Mouse (Mus musculus) lung, embryonic 14.5 days (tissue): ENCODE results near the gene Gm9936. TPM values are rescaled to one million over a fixed set of nuclear protein-coding genes. Genes with fewer than 3 reads are reported as not detected.
A peak's percentile ranks its signal among the peaks of the same experiment; 100 is the strongest.
"Not testable (repeated sequence)": the region's sequence is repeated elsewhere in the genome, so short reads cannot be mapped to it uniquely, and the experiment has no call there.

Source experiments
- ATAC-seq: fragments of 200-750 bp; cut with Nextera tagmentation; 2 replicates; pipeline ENCODE4 v1.8.0; 2017; ENCODE audit warnings: mild to moderate bottlenecking, moderate TSS enrichment, moderate library complexity; ENCODE audit not compliant: insufficient read depth
- DNase-seq: peaks from one replicate; pipeline ENCODE4 v3.0.0-alpha.2; 2015
- H3K27ac ChIP-seq: fragments of 300-500 bp; sonication (generic); 2 replicates; pipeline ENCODE4 v1.5.1; 2014; ENCODE audit warnings: low read depth, mild to moderate bottlenecking, moderate library complexity
- H3K27me3 ChIP-seq: fragments of 300-500 bp; sonication (generic); 2 replicates; pipeline ENCODE4 v1.6.1; 2014; ENCODE audit warnings: low read length, control low read depth; ENCODE audit not compliant: insufficient read depth
- H3K36me3 ChIP-seq: fragments of 300-500 bp; sonication (generic); 2 replicates; pipeline ENCODE4 v1.6.1; 2014; ENCODE audit warnings: control low read depth; ENCODE audit not compliant: insufficient read depth
- H3K4me1 ChIP-seq: fragments of 300-500 bp; sonication (generic); 2 replicates; pipeline ENCODE4 v1.6.1; 2014; ENCODE audit warnings: antibody characterized with exemption, control low read depth; ENCODE audit not compliant: insufficient read depth
- H3K4me2 ChIP-seq: fragments of 300-500 bp; sonication (generic); 2 replicates; pipeline ENCODE4 v1.6.1; 2014; ENCODE audit warnings: mild to moderate bottlenecking
- H3K4me3 ChIP-seq: fragments of 300-500 bp; sonication (generic); 2 replicates; pipeline ENCODE4 v1.5.1; 2014; ENCODE audit warnings: low read depth, low read length
- H3K9ac ChIP-seq: fragments of 300-500 bp; sonication (generic); 2 replicates; pipeline ENCODE4 v1.6.1; 2014
- H3K9me3 ChIP-seq: fragments of 300-500 bp; sonication (generic); 2 replicates; pipeline ENCODE4 v1.6.1; 2016; ENCODE audit warnings: low read depth, low read length, control low read depth
- CTCF ChIP-seq: IDR thresholded peaks from 2 replicates; pipeline ENCODE4 v1.5.1; 2016; ENCODE audit warnings: antibody characterized with exemption, low read depth
- WGBS: fragments of 180-500 bp; shearing (Covaris S2); extraction: QIAGEN DNeasy Blood & Tissue Kit; methylation state at CpG from one replicate; pipeline ENCODE4 v1.1.7; 2014; 5-methylcytosine and 5-hydroxymethylcytosine counted together
- polyA plus RNA-seq: library from polyadenylated mRNA; unstranded; fragments of >200 nt; fragmentation: Nextera tagmentation; extraction: Ambion mirVana; gene quantifications from 2 replicates; pipeline ENCODE4 v1.2.1, GENCODE M21; 2014

Gene Gm9936
- polyA plus RNA-seq, 1 experiment from 2014 or later, result not detected

- Histone ChIP-seq H3K9me3 (peaks cover 10% of the 10 kb centered on the region; the same call in 1 of the 2 replicates), H3K4me3 (no peak overlapping the region), H3K9ac (no peak overlapping the region), H3K36me3 (no peaks in the 10 kb centered on the region), H3K4me1 (no peaks in the 10 kb centered on the region), H3K27ac (no peak overlapping the region), H3K27me3 (peaks cover 3% of the 10 kb centered on the region; the same call in 1 of the 2 replicates), H3K4me2 (no peak overlapping the region)
- 83% methylated on average over 7 of the region's 7 CpGs for WGBS
- no peak for TF ChIP-seq CTCF
- DNase-seq (no peak), ATAC-seq (no peak)
Observed at GRCm38 (mm10) chr5:114864813-114865212, 6.3 kb upstream of the Gm9936 start.

- no peaks in the 10 kb centered on the region for H3K4me1 ChIP-seq
- H3K4me2 ChIP-seq, result no peak overlapping the region
- no peak overlapping the region for H3K27ac ChIP-seq
- no peak overlapping the region for H3K4me3 ChIP-seq
- no peaks in the 10 kb centered on the region for H3K9me3 ChIP-seq
- WGBS, result 60% methylated on average over 6 of the region's 6 CpGs
- no peak for TF ChIP-seq CTCF
- H3K36me3 ChIP-seq, result no peaks in the 10 kb centered on the region
- ATAC-seq, result no peak
- DNase-seq, result no peak
- H3K9ac ChIP-seq, result no peak overlapping the region
- H3K27me3 ChIP-seq, result peaks cover 11% of the 10 kb centered on the region
Observed at GRCm38 (mm10) chr5:114861730-114862129, 3.2 kb upstream of the Gm9936 start.

- peak; percentile 90 for TF ChIP-seq CTCF
- Histone ChIP-seq H3K36me3 (no peaks in the 10 kb centered on the region), H3K9ac (no peak overlapping the region), H3K27me3 (peaks cover 11% of the 10 kb centered on the region), H3K9me3 (no peaks in the 10 kb centered on the region), H3K27ac (no peak overlapping the region), H3K4me3 (peak overlapping the region; percentile 22), H3K4me2 (peak overlapping the region; percentile 59), H3K4me1 (no peaks in the 10 kb centered on the region)
- no peak for ATAC-seq
- WGBS, result 4% methylated on average over 18 of the region's 18 CpGs
- DNase-seq, result peak; percentile 93
Observed at GRCm38 (mm10) chr5:114859253-114859652, 771 bp upstream of the Gm9936 start.

GRCm38 (mm10) chr5:114853364-114853763, 5.1 kb downstream of the Gm9936 start, which contains the start of gene 4930519G04Rik:
Gene 4930519G04Rik, plus strand, starts transcription at chr5:114853664.
- not testable (repeated sequence) for ATAC-seq, H3K9ac ChIP-seq, H3K4me1 ChIP-seq, H3K27me3 ChIP-seq, H3K4me2 ChIP-seq, H3K27ac ChIP-seq, H3K36me3 ChIP-seq, DNase-seq, H3K4me3 ChIP-seq, H3K9me3 ChIP-seq
- WGBS, result 60% methylated on average over 3 of the region's 5 CpGs

- H3K4me3 ChIP-seq, result no peak overlapping the region
- WGBS, result 79% methylated on average over 20 of the region's 20 CpGs
- no peak for TF ChIP-seq CTCF
- H3K4me2 ChIP-seq, result no peak overlapping the region
- no peaks in the 10 kb centered on the region for H3K27me3 ChIP-seq
- H3K9me3 ChIP-seq, result no peaks in the 10 kb centered on the region
- ATAC-seq (no peak), DNase-seq (no peak)
- H3K4me1 ChIP-seq, result no peaks in the 10 kb centered on the region
- H3K27ac ChIP-seq, result no peak overlapping the region
- no peaks in the 10 kb centered on the region for H3K36me3 ChIP-seq
- no peak overlapping the region for H3K9ac ChIP-seq
Observed at GRCm38 (mm10) chr5:114851565-114852236, 6.8 kb downstream of the Gm9936 start.

- not testable (repeated sequence) for H3K27me3 ChIP-seq, DNase-seq, H3K36me3 ChIP-seq, H3K9me3 ChIP-seq, H3K4me2 ChIP-seq, H3K4me3 ChIP-seq, H3K27ac ChIP-seq, ATAC-seq, H3K4me1 ChIP-seq, H3K9ac ChIP-seq
- 70% methylated on average over 2 of the region's 2 CpGs for WGBS
Observed at GRCm38 (mm10) chr5:114844371-114844770, 14.1 kb downstream of the Gm9936 start.

- Histone ChIP-seq H3K36me3 (no peaks in the 10 kb centered on the region), H3K27me3 (no peaks in the 10 kb centered on the region), H3K9ac (no peak overlapping the region), H3K27ac (no peak overlapping the region), H3K4me3 (no peak overlapping the region), H3K4me1 (no peaks in the 10 kb centered on the region), H3K4me2 (no peak overlapping the region), H3K9me3 (no peaks in the 10 kb centered on the region)
- 52% methylated on average over 5 of the region's 5 CpGs for WGBS
- DNase-seq (no peak), ATAC-seq (0 out of 2 replicates have a peak, but pooled peaks have one; percentile 14)
- no peak for TF ChIP-seq CTCF
Observed at GRCm38 (mm10) chr5:114842674-114843073, 15.8 kb downstream of the Gm9936 start.

GRCm38 (mm10) chr5:114842155-114842554, 16.3 kb downstream of the Gm9936 start:
- DNase-seq, result peak; percentile 72
- H3K36me3 ChIP-seq, H3K4me2 ChIP-seq, H3K27ac ChIP-seq, H3K4me1 ChIP-seq, H3K9ac ChIP-seq, H3K27me3 ChIP-seq, H3K4me3 ChIP-seq, H3K9me3 ChIP-seq: not testable (repeated sequence)
- ATAC-seq, result peak; percentile 60; the same call in 1 of the 2 replicates
- 25% methylated on average over 3 of the region's 3 CpGs for WGBS

- peak; percentile 65 for DNase-seq
- 34% methylated on average over 5 of the region's 5 CpGs for WGBS
- not testable (repeated sequence) for H3K4me1 ChIP-seq, H3K4me2 ChIP-seq, H3K27me3 ChIP-seq, H3K36me3 ChIP-seq, H3K9ac ChIP-seq, ATAC-seq, H3K4me3 ChIP-seq, H3K27ac ChIP-seq, H3K9me3 ChIP-seq
Observed at GRCm38 (mm10) chr5:114840481-114840880, 18.0 kb downstream of the Gm9936 start.
